Mouse (Mus musculus) urinary bladder, adult 2 months (tissue): Measurements from ENCODE around the gene Med13l. TPM values are rescaled to one million over a fixed set of nuclear protein-coding genes. Genes with fewer than 3 reads are reported as not detected.

ENCODE experiments used
- DNase-seq: peaks from one replicate; pipeline ENCODE4 v3.0.0; 2022; ENCODE audit warnings: low spot score
- polyA plus RNA-seq: library from polyadenylated mRNA; depleted of rRNA; stranded (reverse); fragments of >200 nt; gene quantifications from 2 replicates; pipeline ENCODE4 v1.2.3, GENCODE M21; 2012

Med13l gene
- polyA plus RNA-seq, 1 experiment = 9.9 TPM

DNA sequence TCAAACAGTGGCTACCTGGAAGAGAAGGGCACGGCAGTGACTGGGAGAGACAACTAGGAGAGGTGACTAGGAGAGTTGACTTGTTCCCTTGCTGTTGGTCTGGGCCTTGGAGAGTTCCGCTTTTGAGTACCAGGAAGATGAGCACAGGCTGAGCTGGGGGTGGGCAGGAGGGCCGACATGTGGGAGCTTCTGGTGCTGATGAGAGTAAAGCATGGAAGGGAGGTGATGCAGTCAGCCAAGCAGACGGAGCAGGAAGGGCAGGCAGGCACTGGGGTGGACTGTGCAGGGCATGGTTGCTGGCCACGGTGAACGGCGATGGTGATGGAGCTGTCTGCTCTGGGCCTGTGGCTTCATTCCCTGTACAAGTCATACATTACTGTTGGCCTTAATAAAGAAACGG lies 172.2 kb downstream of the Med13l start:
- no peak for DNase-seq

DNA sequence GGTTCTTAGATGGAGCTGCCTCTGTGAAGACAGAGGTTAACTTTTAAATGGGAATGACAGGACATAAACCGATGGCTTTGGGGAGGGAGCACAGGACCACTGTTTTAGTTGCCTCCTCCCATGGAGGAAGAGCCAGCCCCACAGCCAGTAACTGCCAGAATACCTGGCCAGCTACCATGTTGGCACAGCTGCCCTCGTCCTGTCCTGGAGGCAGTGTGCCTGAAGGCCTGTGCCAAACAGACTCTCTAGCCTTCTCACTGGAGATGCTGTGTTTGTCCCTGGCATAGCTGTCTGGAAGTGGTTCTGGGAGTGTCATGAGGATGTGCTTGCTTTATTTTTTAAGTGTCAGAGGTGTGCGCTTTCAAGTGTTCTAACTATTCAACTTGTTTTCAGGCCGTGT lies 173.1 kb downstream of the Med13l start:
- no peak for DNase-seq

DNA sequence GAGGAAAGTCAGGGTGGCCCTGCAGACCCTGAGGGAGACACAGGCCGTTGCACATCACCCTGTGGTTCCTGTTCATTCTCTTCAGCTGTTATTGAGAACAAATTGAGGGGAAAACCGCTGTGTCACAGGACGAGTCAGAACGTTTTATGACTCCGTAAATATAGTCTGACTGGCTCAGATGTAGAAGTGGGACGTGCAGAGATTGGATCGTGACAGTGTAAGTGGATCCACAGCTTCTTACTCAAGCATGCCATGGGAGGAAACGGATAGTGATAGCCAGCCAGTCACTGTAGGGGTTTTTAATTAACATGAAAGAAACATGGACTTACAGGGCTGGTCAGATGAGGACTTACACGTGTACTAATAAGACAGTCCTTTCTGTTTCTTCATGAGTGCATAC lies 174.0 kb downstream of the Med13l start:
- DNase-seq = no peak

DNA sequence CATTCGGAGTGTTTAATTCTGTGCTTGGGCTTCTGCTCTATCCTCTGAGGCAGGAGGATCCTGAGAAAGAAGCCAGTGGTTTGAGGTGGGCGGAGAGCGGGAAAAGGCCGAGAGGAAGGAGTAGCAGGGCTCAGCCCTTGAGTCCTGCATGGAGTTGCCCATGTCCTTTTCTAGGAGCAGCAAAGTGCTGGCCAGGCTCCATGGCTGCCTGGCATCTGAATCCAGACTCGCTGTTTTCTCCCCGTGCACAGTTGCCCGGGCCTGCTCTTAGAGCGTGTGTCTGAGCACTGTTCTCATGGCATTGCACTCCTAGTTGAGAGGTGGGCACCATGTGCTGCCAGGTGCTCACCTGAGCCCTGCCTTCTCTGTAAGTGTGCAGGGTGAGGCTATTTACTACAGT lies 175.3 kb downstream of the Med13l start:
- no peak for DNase-seq

DNA sequence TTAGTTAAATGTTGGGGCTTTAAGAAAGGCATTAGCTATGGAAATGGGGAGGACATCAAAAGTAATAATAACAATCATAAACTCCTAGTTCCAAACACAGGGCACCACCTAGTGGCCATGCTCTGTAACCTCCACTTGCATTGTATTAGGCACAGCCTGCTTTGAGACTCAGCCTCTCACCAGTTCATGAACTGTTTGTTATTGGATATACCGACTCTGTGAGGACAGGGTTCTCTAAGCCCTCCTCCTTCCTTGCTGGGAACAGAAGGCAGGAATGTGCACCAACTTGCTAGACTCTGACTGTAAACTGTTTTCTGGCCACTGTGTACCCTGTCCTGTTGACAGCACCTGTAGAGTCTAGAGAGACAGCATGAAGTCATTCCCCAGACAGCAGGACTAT lies 177.1 kb downstream of the Med13l start:
- DNase-seq = no peak

DNA sequence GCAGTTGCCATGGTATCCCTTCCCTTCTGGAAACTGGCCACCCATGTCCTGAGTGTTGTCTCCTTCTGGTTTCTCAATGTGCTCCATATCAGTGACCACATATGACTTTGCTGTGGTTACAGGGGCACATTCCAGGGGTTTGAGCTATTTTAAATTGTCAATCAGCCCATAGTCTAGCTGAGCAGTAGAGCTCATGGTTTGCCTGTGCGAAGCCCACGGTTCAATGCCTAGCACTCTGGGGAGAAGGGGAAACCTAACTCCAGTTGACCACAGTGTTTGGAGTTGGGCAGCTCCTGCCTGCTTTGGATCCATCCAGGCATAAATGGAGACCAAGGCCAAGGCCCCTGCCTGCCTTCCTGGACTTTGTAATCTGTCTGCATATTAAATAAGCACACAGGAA lies 182.6 kb downstream of the Med13l start:
- DNase-seq = no peak

DNA sequence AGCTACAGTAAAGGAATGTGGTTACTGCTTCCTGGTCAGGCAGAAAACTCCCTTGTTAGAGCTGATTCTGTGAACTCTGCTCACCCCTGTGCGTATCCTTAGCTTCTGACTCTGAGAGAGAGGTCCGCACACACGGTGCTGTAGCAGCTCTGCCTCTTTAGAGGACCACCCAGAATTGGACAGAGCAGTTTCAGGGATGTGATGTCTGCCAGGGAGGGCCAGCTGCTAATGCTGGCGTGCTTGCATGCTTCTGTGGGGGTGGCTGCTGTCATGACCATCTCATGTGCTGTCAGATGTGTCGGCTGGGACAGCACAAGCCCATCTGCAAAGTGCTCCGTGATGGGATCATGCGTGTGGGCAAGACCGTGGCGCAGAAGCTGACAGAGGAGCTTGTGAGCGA lies 186.5 kb downstream of the Med13l start:
- DNase-seq = no peak

DNA sequence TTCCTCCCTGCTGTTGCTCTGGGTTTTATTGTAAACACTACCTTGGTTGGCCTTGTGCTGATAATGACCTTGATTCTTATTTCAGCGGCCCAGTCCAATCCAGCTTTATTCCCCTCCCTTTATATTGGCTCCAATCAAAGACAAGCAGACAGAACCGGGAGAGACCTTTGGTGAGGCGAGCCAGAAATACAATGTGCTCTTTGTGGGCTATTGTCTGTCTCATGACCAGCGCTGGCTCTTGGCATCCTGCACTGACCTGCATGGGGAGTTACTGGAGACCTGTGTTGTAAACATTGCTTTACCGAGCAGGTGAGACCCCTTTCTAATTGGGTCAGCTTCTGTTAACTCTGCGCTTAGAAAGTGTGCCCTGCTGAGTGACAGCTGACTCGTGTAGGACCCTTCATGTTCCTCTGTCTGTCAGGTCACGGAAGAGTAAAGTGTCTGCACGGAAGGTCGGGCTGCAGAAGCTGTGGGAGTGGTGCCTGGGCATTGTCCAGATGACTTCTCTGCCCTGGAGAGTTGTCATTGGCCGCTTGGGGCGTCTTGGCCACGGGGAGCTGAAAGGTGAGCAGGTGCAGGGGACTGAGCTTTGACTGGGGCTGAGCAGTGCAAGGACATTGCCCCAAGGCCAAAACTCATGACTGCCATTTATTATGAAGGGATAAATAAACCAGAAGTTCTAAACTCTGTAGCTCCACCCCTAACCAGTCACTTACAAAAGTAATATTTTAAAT lies 191.1 kb downstream of the Med13l start:
- DNase-seq = no peak

DNA sequence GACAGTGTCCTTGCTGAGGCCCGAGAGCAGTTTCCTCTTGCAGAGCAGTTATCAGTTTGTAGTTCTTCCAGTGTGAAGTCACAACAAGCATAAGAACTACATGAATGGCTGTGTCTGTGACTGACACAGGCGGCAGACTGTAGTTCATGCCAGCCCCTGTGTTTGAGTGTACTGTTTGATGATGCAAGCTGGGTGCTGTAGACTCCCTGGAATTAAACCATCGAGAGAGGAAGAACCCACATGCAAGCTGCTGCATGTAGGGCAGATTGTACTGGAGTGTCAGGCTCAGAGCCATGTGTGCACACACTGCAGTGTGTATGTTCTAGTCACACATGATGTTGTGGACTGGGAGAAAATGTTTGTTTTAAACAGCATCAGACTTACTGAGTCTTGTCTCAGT lies 192.4 kb downstream of the Med13l start:
- DNase-seq = no peak

DNA sequence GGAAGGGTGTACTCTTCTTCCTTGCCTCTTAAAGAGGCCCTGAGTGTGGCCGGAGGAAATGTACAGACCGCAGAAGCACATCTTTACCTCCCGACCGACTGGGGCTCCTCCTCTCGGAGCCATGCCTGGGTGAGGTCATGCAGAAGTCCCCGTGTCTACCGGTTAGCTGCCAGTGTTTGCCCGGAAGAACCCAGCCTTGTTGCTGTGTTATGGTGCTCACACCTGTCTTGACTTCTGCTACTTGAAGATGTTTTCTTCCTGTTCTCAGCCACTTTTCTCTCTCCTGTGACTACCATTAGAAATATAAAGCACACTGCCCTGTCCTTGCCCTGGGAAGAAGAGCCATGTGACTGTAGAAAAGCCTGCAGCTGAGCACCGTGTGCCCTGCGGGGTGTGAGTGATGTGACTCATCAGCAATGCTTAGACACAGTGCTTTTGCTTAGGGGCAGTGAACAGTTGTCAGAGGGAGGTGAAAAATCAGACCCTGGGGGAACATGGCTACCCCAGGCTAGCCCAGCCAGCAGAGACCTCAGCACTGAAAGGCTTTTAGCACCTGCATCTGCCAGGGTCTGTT lies 193.1 kb downstream of the Med13l start:
- no peak for DNase-seq

DNA sequence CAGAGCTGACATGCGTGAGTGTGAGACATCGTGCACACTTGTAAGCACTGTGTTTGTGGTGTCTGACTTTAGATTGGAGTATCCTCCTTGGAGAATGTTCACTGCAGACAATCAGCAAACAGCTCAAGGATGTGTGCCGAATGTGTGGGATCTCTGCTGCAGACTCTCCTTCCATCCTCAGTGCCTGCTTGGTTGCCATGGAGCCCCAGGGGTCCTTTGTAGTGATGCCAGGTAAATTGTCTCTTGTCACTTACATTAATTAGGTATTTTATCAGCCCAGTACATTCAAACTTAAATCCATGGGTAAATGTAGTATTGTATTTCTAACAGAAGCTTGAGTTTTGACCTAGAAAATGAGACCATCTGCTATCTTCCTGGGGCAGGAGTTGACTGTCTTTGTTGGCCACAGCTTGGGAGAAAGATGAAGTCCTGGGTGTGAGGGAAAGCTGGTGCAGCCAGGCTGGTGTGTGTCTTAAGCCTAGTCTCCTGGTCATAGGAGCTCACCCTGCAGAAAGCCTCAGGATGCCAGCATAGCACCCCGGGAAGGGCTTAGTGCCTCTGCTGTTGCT lies 193.8 kb downstream of the Med13l start:
- no peak for DNase-seq

DNA sequence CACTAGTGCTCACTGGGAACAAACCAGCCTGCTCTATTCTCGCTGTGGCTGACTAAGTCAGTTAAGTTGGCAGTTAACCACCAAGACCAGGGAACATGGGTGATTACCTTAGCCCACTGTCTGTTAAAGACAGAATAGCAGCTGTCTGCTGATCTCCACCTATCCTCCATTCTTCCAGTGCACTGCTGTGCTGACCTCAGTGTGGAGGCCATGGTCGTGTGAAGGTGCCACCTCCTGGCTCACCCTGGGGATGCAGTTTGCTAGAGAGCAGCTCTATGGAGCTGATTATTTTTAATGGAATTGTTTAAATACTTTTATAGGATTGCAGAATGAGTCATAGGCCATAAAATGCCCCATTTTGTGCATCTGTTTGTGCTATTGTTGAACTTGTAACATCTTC lies 195.6 kb downstream of the Med13l start:
- DNase-seq = no peak

DNA sequence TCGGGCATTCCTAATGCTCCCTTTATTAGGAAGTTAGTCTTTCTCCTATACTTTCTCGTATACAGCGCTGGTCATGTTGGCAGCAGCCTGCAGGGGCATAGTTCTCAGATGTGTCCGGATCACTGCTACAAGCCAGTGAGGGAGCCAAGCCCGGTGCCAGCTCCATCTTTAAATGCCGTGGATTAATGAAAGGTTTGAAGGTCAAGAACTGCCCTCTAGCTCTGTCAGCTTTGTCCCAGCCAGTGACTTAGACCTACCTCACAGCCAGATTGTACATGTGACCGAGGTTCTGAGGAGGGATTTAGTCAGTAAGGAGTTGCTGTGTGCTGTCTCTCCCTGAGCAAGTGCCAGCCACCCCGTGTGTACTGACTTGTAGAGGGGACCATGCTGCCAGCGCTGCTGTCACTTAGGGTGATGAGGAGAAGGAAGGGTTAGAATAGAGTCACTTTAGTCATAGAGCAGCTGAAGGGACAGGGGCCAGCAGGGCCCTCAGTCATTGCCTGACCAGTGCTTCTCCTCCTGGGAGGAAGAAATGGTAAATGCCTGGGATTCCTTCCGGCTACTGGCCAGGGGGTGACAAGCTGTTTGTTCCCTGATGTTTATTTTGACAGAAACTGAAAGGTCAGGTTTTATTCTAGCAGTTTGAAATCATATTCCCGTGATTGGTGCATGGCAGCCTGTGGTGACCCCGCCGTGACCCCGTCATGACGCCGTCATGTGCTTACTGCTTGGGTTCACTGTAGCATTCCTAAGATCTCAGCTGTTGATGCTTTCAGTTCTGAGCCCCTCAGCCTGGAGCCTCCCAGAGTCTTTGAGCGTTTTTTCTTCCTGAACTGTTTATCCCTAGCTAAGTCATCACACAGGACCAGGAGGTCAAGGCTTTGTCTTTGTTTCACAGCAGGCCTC lies 197.2 kb downstream of the Med13l start:
- no peak for DNase-seq

DNA sequence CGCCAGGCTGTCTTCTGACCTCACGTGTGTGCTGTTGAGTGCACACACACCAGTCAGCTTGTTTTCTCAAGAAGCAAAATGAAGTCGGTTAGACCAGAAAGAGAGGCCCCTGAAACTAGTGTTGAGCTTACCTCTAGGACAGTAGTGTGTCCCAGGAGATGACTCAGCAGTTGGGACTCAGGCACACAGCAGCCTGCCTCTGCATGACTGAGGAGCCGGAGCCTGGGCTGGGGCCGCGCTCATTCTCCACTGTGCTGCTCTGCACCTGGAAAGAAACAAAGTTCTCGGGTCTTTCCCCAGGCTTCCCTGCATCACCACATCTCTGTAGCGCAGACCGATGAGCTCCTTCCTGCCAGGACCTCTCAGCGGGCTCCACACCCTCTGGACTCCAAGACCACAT lies 200.5 kb downstream of the Med13l start:
- no peak for DNase-seq

DNA sequence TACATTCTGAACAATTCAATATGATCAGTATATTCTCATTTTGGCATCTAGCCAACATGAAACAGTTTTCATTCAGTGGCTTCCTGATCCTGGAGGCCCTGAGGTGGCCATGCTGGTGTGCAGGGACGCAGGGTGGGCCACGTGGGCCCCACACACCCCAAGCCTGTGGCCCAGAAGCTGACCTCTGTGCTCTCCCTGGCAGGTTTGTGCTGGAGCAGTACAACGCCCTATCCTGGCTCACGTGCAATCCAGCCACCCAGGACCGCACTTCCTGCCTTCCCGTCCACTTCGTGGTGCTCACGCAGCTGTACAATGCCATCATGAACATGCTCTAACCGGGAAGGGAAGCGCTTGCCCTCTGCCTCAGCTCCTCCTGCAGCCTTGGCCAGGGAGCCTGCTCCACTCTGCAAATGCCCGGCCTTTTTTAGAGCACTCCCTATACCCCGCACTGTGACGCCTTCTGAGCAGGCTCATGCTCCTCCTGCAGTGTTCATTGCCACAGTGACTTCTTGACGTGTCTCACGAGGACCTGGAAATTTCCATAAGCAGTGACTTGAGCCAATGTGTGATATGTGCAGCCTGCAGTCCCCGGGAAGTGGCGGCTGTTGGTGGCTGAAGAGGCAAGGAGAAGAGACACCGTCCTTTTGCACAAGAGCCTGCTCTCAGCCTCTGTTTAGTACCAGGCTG lies 202.2 kb downstream of the Med13l start:
- DNase-seq = no peak

DNA sequence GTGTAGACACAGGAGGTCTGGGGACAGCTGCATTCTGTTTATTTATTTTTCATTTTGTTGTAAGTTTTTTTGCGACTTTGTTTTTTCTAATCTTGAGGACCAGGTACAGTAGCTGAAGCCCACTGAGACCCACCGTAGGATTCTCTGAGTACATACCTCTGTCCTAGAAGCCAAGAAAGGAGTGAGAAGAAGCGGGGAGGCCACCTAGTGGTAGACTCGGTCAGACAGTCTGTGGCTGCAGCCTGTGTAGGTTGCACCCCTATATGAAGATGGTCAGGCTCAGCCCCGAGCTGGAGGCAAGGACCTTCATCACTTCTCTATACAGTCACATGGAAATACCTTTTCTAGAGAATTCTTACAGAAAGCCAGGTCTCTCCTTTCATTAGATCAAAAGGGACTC lies 202.9 kb downstream of the Med13l start:
- DNase-seq = no peak

DNA sequence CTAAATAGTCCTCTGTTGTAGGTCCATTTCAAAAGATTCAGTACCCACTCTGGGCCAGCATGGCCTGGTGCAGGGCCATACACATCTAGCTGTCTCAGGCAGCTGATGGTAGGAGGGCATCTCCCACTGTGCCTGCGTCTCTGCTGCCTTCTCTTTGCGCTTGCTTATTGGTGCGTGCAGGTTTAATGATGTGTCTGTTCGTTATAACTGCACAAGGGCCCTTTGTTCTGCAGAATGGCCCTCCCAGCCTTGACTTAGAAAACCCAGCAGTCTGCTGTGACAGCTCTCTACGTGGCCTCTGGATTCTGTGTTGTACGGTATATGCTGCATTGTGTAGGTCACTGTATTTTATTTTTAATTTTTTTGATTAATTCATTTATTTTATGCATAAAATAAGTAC lies 208.7 kb downstream of the Med13l start:
- no peak for DNase-seq

DNA sequence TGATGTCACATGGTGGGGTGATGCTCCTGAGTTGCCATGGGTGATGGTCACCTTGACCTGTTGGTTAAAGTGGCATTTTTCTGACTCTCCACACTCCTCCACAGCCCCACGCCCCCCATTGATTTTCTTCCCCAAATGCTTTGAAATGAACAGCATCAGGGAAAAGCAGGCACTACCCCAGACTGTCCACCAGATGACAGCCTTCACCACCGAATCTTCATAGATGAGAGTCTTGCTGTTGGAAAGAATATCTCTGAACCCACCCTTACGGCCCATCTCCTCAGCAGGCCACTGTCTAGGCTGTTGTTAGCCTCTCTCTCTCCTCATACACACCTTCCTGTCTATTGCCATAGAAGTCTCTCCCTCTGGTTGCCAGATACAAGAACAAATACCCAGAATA lies 213.4 kb downstream of the Med13l start:
- no peak for DNase-seq

DNA sequence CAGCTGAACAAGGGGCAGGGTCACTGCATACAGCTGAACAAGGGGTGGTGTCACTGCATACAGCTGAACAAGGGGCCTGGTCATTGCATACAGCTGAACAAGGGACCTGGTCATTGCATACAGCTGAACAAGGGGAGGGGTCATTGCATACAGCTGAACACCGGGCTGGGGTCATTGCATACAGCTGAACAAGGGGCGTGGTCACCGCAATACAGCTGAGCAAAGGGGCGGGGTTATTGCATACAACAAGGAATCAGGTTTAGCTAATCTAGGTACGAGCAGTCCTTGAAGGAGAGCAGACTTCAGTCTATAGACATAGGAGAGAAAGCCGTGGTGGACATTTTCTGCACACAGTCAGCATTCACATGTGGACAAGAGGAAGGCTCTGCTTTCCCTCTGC lies 215.9 kb downstream of the Med13l start:
- no peak for DNase-seq

DNA sequence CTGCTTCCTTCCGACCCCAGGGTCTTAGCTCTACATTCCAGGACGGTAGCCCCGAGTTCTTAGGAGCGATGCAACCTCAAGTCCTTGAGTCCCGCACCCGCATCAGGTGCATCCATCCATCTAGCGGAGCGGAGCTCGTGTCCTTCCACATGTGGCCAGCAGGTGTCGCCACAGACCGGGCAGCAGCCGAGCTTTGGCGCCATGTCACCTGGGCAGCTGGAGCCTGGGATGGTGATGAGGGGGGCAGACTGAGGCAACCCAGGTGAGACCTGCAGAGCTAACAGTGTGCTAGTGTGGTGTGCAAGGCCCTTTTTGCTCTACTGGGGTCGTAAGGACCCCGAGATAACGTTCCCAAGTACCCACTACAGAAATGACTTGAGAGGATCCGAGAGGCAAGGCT lies 221.1 kb downstream of the Med13l start:
- DNase-seq = peak; percentile 72

DNA sequence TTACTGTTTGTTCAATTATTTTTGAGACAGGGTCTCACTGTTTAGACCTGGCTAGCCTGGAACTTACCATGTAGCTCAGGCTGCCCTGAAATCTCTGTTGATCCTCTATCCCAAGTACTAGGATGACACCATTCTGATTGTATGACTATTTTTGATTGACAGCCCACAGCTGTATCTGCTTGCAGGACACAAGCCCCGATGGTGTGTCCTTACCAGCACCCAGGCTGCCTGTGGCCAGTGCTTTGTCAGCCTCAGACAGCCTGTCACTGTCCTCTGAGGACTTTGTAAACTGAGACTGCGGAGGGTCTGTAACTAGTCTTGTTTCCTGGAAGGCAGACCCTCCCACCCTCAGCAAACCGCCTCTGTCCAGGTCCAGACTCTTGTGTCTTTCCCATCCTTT lies 221.7 kb downstream of the Med13l start:
- no peak for DNase-seq

DNA sequence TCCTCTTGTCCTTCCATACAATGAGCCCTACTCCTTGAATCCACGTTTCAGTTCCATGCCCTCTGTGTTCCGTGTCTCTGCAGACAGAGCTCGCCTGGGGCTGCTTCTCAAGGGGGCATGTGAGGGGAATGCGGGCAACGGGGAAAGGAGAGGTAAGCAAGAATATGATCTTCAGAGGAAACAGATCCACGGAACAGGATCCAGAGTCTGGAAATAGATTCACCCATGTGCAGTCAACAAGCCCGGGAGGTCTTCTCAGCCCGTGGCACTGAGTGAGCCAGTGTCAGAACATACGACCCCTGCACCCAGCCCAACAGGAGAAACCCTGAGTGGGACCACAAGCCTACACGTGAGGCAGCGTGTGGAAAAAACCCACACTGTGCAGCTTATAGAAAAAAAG lies 228.7 kb downstream of the Med13l start:
- no peak for DNase-seq
